Mouse (Mus musculus): ENCODE measurements around the gene Abhd5.

DNA sequence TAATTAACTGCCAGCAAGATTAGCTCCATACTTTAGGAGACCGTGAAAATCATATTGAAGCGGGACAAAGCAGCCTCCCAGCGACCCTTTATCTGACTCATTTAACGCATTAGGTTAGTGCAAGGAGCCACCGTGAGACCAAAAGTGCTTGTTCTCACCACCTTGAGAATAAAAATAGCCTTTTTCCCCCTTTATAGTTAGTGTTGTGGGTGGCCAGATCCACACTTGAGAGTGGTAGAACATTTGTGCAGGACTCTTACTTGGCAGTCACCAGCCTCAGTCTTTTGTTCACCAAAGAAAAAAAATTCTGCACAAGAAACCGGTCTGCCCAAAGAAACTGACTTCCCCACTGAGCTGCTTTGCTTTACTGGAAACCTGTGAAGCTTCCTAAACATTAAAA lies 29.6 kb downstream of the Abhd5 start:
- TF ChIP-seq CTCF (IDR thresholded peaks at IDR 0.05; ENCODE audit: low read depth) (no peak), EP300 (IDR thresholded peaks at IDR 0.05; ENCODE audit: low read depth) (no peak)

All from heart, postnatal 0 days (tissue).